Mouse (Mus musculus) forebrain, embryonic 11.5 days (tissue): ENCODE data around the gene Gpr146. TPM values are rescaled to one million over a fixed set of nuclear protein-coding genes. Genes with fewer than 3 reads are reported as not detected.

Source experiments
- ATAC-seq: fragments of 200-750 bp; cut with Nextera tagmentation; replicated peaks from 2 replicates; pipeline ENCODE4 v1.8.0; 2017; ENCODE audit warnings: moderate TSS enrichment; ENCODE audit not compliant: low FRiP score
- DNase-seq: peaks from one replicate; pipeline ENCODE4 v3.0.0-alpha.2; 2017; ENCODE audit warnings: low spot score
- H3K27ac ChIP-seq: fragments of 300-500 bp; sonication (generic); 2 replicates; pipeline ENCODE4 v1.5.1; 2014; ENCODE audit warnings: low read depth, low read length
- H3K27me3 ChIP-seq: fragments of 300-500 bp; sonication (generic); 2 replicates; pipeline ENCODE4 v1.6.1; 2014; ENCODE audit warnings: mild to moderate bottlenecking, low read length, mixed read lengths; ENCODE audit not compliant: control insufficient read depth, insufficient read depth
- H3K36me3 ChIP-seq: fragments of 300-500 bp; sonication (generic); 2 replicates; pipeline ENCODE4 v1.6.1; 2014; ENCODE audit warnings: mild to moderate bottlenecking, low read length, moderate library complexity, mixed read lengths; ENCODE audit not compliant: control insufficient read depth, insufficient read depth
- H3K4me1 ChIP-seq: fragments of 300-500 bp; sonication (generic); replicated peaks from 2 replicates; pipeline ENCODE4 v1.6.1; 2014; ENCODE audit warnings: low read length, mixed read lengths; ENCODE audit not compliant: control insufficient read depth, insufficient read depth
- H3K4me2 ChIP-seq: fragments of 300-500 bp; sonication (generic); 2 replicates; pipeline ENCODE4 v1.6.1; 2014; ENCODE audit warnings: low read depth, mild to moderate bottlenecking, low read length, moderate library complexity, mixed read lengths; ENCODE audit not compliant: severe bottlenecking
- H3K4me3 ChIP-seq: fragments of 300-500 bp; sonication (generic); 2 replicates; pipeline ENCODE4 v1.5.1; 2014; ENCODE audit warnings: low read depth, low read length
- H3K9ac ChIP-seq: fragments of 300-500 bp; sonication (generic); 2 replicates; pipeline ENCODE4 v1.6.1; 2014; ENCODE audit warnings: low read length
- H3K9me3 ChIP-seq: fragments of 300-500 bp; sonication (generic); 2 replicates; pipeline ENCODE4 v1.6.1; 2016; ENCODE audit warnings: low read length, mixed read lengths; ENCODE audit not compliant: control insufficient read depth
- WGBS: fragments of 180-500 bp; shearing (Covaris S2); extraction: QIAGEN DNeasy Blood & Tissue Kit; methylation state at CpG from one replicate; pipeline ENCODE4 v1.1.7; 2014; 5-methylcytosine and 5-hydroxymethylcytosine counted together
- polyA plus RNA-seq: library from polyadenylated mRNA; unstranded; fragments of >200 nt; fragmentation: Nextera tagmentation; extraction: Ambion mirVana; gene quantifications from 2 replicates; pipeline ENCODE4 v1.2.1, GENCODE M21; 2014

The Gpr146 gene
- polyA plus RNA-seq, 1 experiment from 2014 or later: 1.8 TPM

- Histone ChIP-seq H3K27ac (no peak overlapping the region), H3K4me3 (no peak overlapping the region), H3K9ac (no peak overlapping the region), H3K36me3 (no peaks in the 10 kb centered on the region; the same call in 1 of the 2 replicates), H3K4me1 (peaks cover 3% of the 10 kb centered on the region), H3K4me2 (no peak overlapping the region), H3K27me3 (no peaks in the 10 kb centered on the region), H3K9me3 (no peaks in the 10 kb centered on the region)
- WGBS: 87% methylated on average over 9 of the region's 9 CpGs
- DNase-seq (no peak), ATAC-seq (no peak)
These were observed 50.5 kb downstream of the Gpr146 start for GRCm38 (mm10) chr5:139427989-139428388.

GRCm38 (mm10) chr5:139429818-139430341 lies 52.4 kb downstream of the Gpr146 start:
- no peak for ATAC-seq
- DNase-seq: no peak

GRCm38 (mm10) chr5:139432333-139432732 lies 54.8 kb downstream of the Gpr146 start:
- no peaks in the 10 kb centered on the region for H3K9me3 ChIP-seq
- H3K4me1 ChIP-seq: peaks cover 13% of the 10 kb centered on the region
- no peak overlapping the region for H3K4me2 ChIP-seq
- DNase-seq: no peak
- WGBS: 16% methylated on average over 6 of the region's 6 CpGs
- no peak overlapping the region for H3K4me3 ChIP-seq
- no peaks in the 10 kb centered on the region for H3K36me3 ChIP-seq
- ATAC-seq: no peak
- H3K27me3 ChIP-seq: no peaks in the 10 kb centered on the region
- H3K27ac ChIP-seq: no peak overlapping the region
- H3K9ac ChIP-seq: no peak overlapping the region; the same call in 1 of the 2 replicates

More at GRCm38 (mm10) chr5:139429818-139430341, 52.4 kb downstream of the Gpr146 start:
- Histone ChIP-seq H3K9ac (no peak overlapping the region), H3K36me3 (no peaks in the 10 kb centered on the region; the same call in 1 of the 2 replicates), H3K4me1 (peaks cover 6% of the 10 kb centered on the region), H3K27me3 (no peaks in the 10 kb centered on the region), H3K4me2 (no peak overlapping the region), H3K4me3 (no peak overlapping the region), H3K27ac (no peak overlapping the region), H3K9me3 (no peaks in the 10 kb centered on the region)
- whole genome bisulfite sequencing: 54% methylated on average over 12 of the region's 12 CpGs

GRCm38 (mm10) chr5:139432747-139433508 lies 55.4 kb downstream of the Gpr146 start:
- 46% methylated on average over 7 of the region's 7 CpGs for WGBS
- Histone ChIP-seq H3K4me1 (peaks cover 13% of the 10 kb centered on the region), H3K27ac (no peak overlapping the region)

DNA sequence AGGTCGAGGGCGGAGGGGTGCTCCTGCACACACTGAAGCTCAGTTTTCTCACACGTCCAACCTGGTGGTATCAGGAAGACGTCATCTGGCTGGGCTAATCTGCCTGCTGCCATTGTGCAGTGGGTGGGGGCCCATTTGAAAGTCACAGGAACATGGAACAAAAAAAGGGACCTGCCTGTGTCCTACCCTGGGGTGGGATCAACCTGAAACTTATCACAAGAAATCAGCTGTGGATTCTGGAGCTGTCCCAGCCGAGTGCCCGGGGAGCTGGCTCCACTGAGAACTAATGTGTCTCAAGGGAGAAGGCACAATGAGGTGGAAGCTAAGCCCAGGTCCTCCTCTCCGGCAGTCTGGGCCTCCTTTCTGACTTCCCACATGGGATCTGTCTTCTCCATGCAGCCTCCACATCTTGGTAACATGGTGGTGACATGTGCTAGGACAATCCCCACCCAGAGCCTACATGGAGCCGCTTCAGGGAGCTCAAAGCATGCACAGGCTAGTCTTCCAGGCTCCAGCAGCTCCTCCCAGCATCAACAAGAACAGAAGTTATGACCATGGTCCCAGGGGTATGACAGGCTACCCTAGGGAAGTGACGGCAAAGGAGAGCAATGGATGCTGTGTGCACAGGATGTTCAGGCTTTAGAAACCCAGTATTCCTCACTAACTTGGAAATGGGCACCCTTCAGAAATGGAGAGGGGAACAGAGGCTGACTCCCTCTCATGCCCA lies 56.5 kb downstream of the Gpr146 start:
- H3K27ac ChIP-seq: no peak overlapping the region
- DNase-seq (no peak), ATAC-seq (no peak)
- WGBS: 82% methylated on average over 9 of the region's 9 CpGs
- no peak overlapping the region for H3K4me3 ChIP-seq
- no peaks in the 10 kb centered on the region for H3K27me3 ChIP-seq
- no peak overlapping the region for H3K4me2 ChIP-seq
- no peaks in the 10 kb centered on the region for H3K36me3 ChIP-seq
- H3K9me3 ChIP-seq: no peaks in the 10 kb centered on the region
- no peak overlapping the region for H3K9ac ChIP-seq
- H3K4me1 ChIP-seq: peaks cover 13% of the 10 kb centered on the region

More at GRCm38 (mm10) chr5:139432747-139433508, 55.4 kb downstream of the Gpr146 start:
- ATAC-seq: no peak
- no peak overlapping the region for H3K9ac ChIP-seq
- no peaks in the 10 kb centered on the region for H3K36me3 ChIP-seq
- DNase-seq: no peak
- H3K4me2 ChIP-seq: no peak overlapping the region
- H3K4me3 ChIP-seq: no peak overlapping the region
- H3K27me3 ChIP-seq: no peaks in the 10 kb centered on the region
- H3K9me3 ChIP-seq: no peaks in the 10 kb centered on the region

DNA sequence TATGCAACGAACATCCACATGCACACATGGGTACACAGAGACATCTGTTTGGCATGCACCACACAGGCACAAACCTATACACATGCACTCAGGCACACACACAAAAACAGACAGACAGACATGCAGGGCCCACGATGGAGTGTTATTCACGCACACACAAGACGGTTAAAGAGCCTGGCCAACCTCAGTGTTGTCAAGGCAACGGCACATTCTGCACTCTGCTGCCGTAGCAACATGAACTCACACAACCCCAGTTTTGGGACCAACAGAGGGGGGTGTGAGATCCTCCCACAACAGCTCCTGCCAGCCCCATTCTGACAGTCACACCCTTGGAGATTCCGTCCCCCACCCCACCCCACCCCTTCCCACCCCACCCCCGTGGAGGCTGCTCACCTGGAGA lies 57.4 kb downstream of the Gpr146 start:
- Histone ChIP-seq H3K27ac (no peak overlapping the region), H3K36me3 (no peaks in the 10 kb centered on the region), H3K4me2 (no peak overlapping the region), H3K4me1 (peaks cover 13% of the 10 kb centered on the region), H3K9ac (no peak overlapping the region; the same call in 1 of the 2 replicates), H3K9me3 (no peaks in the 10 kb centered on the region), H3K27me3 (no peaks in the 10 kb centered on the region), H3K4me3 (no peak overlapping the region)
- whole genome bisulfite sequencing: 37% methylated on average over 8 of the region's 8 CpGs
- peak; percentile 59 for DNase-seq
- ATAC-seq: peak; percentile 51; the same call in 1 of the 2 replicates

DNA sequence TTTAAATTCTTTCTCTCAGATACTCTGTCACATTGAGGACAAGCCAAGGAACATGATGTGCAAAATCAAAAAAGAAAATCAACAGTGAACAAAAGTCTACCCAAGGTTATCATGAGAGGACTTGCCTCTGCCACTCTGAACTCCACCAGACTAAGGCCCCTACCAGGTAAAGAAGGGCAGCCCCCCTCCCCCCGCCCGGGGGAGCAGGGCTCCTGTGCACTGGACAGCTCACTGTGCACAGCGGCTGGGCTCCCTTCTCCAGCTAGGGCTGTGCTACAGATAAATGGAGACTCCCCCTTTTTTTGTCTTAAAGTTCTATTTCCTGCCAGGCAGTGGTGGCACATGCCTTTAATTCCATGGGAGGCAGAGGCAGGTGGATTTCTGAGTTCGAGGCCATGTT lies 60.3 kb downstream of the Gpr146 start:
- no peaks in the 10 kb centered on the region for H3K27me3 ChIP-seq
- H3K36me3 ChIP-seq: no peaks in the 10 kb centered on the region
- no peaks in the 10 kb centered on the region for H3K9me3 ChIP-seq
- WGBS: 95% methylated on average over 4 of the region's 4 CpGs
- peaks cover 13% of the 10 kb centered on the region for H3K4me1 ChIP-seq
- H3K4me2 ChIP-seq: no peak overlapping the region
- DNase-seq (no peak), ATAC-seq (no peak)
- H3K4me3 ChIP-seq: no peak overlapping the region
- H3K9ac ChIP-seq: no peak overlapping the region
- no peak overlapping the region for H3K27ac ChIP-seq

DNA sequence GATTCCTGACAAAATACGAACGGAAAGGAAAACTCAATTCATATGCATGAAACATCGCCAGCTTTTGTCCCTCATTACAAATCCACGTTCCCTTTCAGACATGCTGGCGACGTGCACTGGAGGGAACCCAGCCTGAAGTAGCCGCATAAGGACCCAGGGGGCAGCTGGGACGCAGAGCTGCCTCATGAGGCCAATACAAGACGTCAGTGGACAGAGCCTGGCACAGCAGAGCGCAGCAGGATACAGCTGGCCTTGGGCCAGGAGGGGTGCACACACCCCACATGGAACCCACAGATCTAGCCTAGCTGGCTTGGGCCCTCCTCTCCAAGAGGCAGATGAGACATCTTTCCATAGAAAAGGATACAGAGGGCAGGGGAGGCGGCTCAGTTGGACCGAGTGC lies 60.9 kb downstream of the Gpr146 start:
- Histone ChIP-seq H3K4me1 (peaks cover 13% of the 10 kb centered on the region), H3K4me2 (no peak overlapping the region), H3K9ac (no peak overlapping the region), H3K9me3 (no peaks in the 10 kb centered on the region), H3K27ac (no peak overlapping the region), H3K27me3 (no peaks in the 10 kb centered on the region), H3K36me3 (no peaks in the 10 kb centered on the region), H3K4me3 (no peak overlapping the region)
- 89% methylated on average over 12 of the region's 12 CpGs for WGBS
- no peak for ATAC-seq
- DNase-seq: no peak
